Mouse (Mus musculus) MN1 (cell line): ENCODE measurements around the gene Glis2.
A peak's percentile ranks its signal among the peaks of the same experiment; 100 is the strongest.

Source experiments
- DNase-seq: peaks from one replicate; pipeline ENCODE4 v3.0.0-alpha.2; 2016; ENCODE audit warnings: low spot score

The Glis2 gene

GRCm38 (mm10) chr16:4603453-4603837 is 8.9 kb downstream of the Glis2 start:
- DNase-seq: no peak

GRCm38 (mm10) chr16:4604293-4604837 is 9.9 kb downstream of the Glis2 start:
- no peak for DNase-seq

GRCm38 (mm10) chr16:4605514-4606131 is 11.1 kb downstream of the Glis2 start:
- no peak for DNase-seq

- peak; percentile 70 for DNase-seq
Observed at GRCm38 (mm10) chr16:4606431-4607084, 12.0 kb downstream of the Glis2 start.

GRCm38 (mm10) chr16:4607818-4608531 is 13.5 kb downstream of the Glis2 start:
- DNase-seq: peak; percentile 88

GRCm38 (mm10) chr16:4608532-4609059 is 14.1 kb downstream of the Glis2 start:
- DNase-seq: no peak

GRCm38 (mm10) chr16:4611193-4611592 is 16.7 kb downstream of the Glis2 start:
- DNase-seq: no peak

- DNase-seq: no peak
Observed at GRCm38 (mm10) chr16:4611676-4612075, 17.2 kb downstream of the Glis2 start.

GRCm38 (mm10) chr16:4613736-4614135 is 19.2 kb downstream of the Glis2 start:
- DNase-seq: no peak

- DNase-seq: no peak
Observed at GRCm38 (mm10) chr16:4614639-4615038, 20.1 kb downstream of the Glis2 start.

- DNase-seq: no peak
Observed at GRCm38 (mm10) chr16:4615297-4615696, 20.8 kb downstream of the Glis2 start.

GRCm38 (mm10) chr16:4616829-4617228 is 22.3 kb downstream of the Glis2 start:
- DNase-seq: no peak

- DNase-seq: no peak
Observed at GRCm38 (mm10) chr16:4624074-4624473, 29.6 kb downstream of the Glis2 start.

- peak; percentile 94 for DNase-seq
Observed at GRCm38 (mm10) chr16:4624481-4625110, 30.1 kb downstream of the Glis2 start, which contains the start of gene Pam16. Pam16 (minus strand) TSS chr16:4624988.

GRCm38 (mm10) chr16:4627105-4627504 is 32.6 kb downstream of the Glis2 start:
- peak; percentile 36 for DNase-seq

- no peak for DNase-seq
Observed at GRCm38 (mm10) chr16:4628898-4629419, 34.4 kb downstream of the Glis2 start.

GRCm38 (mm10) chr16:4629950-4630349 is 35.4 kb downstream of the Glis2 start:
- peak; percentile 79 for DNase-seq

GRCm38 (mm10) chr16:4632050-4632449 is 37.5 kb downstream of the Glis2 start:
- DNase-seq: no peak

- DNase-seq: no peak
Observed at GRCm38 (mm10) chr16:4633661-4634060, 39.1 kb downstream of the Glis2 start.

GRCm38 (mm10) chr16:4634681-4635080 is 40.2 kb downstream of the Glis2 start:
- DNase-seq: no peak

GRCm38 (mm10) chr16:4635760-4636159 is 41.2 kb downstream of the Glis2 start:
- DNase-seq: no peak

GRCm38 (mm10) chr16:4638891-4639390 is 44.4 kb downstream of the Glis2 start:
- no peak for DNase-seq
